Mouse (Mus musculus): ENCODE results near the gene Vasp.

DNA sequence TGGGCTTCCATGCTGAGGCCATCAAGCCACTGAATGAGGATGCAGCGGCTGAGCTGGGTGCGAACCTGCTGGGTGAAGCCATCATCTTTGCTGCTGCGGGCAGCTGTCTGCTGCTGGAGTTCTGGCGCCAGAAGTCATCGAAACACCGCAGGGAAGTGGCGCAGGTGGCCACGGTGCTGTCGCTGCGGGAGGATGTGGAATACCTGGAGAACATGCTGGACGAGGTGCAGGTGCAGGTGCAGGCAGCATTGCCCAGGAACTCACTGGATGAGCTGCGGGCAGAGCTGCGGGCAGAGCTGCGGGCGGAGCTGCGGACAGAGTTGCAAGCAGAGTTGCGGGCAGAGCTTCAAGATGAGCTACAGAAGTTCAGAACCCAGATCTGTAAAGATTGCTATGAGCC lies 16.2 kb downstream of the Vasp start:
- TF ChIP-seq CTCF (IDR thresholded peaks at IDR 0.05; ENCODE audit: extremely low read depth, insufficient read depth, insufficient read length, insufficient replicate concordance) (no peak), POLR2A (IDR thresholded peaks at IDR 0.05; ENCODE audit: low read depth, low read length) (no peak)
